Mouse (Mus musculus) monocyte, adult 2 months (primary cell): ENCODE data around the gene B3gat2.

Experiments used
- DNase-seq, 2 experiments: peaks; one replicate each; pipeline ENCODE4 v3.0.0; 2022; ENCODE audit warnings: low spot score in 2 of 2, low read depth in 1 of 2

The B3gat2 gene

DNA sequence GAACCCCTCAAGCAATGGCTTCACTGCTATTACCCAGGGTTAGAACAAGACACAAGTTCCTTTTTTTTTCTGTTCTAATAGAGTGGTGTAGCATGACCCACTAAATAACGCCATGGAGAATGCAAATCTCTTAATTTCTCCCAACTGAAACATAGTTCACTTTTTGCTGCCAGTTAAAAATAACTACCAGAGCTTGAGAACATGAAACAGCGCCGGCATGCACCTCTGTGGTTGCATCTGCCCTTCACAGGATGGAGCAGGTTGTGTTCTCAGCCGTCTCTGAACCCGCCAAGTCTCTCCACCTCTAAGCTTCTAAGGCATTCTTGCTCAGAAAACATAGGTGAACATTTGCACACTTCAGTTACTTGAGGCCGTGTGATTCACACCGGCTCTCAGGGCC, 72.7 kb downstream of the B3gat2 start:
- DNase-seq, result no peak

DNA sequence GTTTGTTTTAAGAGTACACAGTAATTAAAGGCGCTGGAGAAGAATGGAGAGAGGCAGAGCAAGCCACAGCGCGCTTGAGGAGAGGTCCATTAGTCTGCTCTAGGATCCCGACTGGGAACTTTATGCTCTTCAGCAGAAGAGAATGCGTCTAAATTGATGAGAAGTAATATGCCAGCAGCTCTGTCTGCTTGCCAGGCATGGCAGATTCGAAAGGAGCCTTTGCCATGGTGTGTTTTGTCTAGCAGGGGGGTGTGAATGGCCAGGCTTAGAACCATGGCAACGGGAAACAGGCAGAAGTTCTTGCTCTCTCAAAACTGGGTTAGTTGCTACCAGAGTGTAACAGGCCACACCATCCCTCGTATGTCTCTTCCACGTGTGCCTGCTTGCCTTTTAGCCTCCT, 73.3 kb downstream of the B3gat2 start:
- no peak for DNase-seq

DNA sequence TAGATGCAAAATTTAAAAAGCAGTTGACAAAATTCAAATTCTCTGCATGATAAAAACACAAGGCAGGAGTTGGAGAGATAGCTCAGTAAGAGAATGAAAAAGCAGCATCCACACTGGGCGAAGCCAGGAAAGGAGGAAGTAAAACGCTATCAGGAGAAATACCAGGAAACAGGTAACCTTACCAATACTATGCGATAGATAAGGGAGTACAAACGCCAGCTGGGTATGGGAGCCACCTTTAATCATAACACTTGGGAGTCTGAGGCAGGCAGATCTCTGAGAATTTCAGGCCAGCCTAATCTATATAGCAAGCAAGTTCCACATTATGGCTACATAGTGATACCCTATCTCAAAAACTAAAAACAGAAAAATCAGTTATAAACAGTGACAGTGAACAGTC, 75.1 kb downstream of the B3gat2 start:
- DNase-seq, result no peak

DNA sequence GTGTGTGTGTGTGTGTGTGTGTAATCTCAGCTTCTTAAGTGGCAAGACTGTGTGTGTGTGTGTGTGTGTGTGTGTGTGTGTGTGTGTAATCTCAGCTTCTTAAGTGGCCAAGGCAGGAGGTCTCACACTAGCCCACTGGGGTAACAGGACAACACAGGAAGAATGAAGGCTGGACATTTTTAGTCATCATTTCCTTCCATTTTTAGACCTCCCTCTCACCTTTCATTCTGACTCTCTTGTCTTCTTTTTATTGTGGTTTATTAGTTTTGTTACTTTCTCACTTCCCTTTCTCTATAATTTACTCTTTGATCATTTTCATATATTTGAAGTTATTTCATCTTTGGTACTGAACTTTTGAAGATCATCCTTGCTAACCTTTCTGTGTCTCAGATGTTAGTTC, 79.4 kb downstream of the B3gat2 start:
- no peak for DNase-seq

DNA sequence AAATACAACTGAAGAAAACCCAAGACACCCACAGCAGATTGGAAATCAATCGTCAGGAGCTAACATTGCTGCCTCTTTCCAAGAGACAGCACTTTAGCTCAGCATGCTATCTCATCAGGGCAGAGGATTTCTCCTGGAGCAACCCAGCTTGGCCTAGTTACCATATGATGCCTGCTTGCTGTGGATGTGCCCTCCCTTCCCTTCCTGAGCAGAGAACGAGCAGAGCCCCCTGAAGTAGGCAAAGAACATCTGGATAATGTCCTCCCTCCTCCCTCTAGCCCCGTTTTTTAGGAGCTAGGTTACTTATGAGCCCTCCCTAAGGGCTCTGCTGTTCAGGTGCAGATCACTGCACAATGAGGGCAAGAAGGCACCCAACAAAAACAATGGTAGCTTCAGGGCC, 81.1 kb downstream of the B3gat2 start:
- DNase-seq, result no peak

DNA sequence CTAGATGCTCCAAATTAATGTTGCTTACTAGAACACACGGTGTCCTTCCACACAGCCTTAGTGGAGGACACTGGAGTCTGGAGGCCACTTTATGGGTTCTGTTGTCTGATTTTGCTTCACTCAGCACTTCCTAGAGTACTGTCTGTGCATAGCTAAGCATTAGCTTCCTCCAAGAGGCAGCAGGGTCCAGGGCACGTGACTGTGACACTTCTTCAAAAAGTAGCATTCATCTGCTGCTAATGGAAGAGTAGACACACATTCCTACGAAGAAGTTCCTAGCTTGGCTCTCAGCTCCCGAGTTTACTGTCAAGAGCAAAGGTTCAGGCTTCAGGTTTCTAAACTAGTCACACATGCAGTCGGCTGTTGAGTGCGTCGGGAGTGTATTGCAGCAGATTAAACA, 82.2 kb downstream of the B3gat2 start:
- DNase-seq, result no peak

DNA sequence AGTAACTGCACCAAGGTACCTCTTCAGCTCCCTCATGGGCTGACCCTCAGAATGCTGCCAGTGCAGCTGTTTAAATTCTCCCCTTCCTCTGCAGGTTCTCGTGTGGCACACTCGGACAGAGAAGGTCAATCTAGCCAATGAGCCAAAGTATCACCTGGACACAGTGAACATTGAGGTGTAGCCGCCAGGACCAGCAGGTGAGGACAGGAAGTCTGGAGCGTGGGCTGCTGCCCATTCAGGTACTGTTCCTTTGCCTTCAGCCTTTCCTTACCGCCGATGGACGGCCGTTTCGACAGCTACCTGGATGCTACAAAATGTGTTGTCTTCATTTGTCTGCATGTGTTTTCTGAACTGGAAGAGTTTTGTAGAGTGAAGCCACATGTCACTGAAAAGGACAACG, 83.5 kb downstream of the B3gat2 start:
- DNase-seq, result no peak

DNA sequence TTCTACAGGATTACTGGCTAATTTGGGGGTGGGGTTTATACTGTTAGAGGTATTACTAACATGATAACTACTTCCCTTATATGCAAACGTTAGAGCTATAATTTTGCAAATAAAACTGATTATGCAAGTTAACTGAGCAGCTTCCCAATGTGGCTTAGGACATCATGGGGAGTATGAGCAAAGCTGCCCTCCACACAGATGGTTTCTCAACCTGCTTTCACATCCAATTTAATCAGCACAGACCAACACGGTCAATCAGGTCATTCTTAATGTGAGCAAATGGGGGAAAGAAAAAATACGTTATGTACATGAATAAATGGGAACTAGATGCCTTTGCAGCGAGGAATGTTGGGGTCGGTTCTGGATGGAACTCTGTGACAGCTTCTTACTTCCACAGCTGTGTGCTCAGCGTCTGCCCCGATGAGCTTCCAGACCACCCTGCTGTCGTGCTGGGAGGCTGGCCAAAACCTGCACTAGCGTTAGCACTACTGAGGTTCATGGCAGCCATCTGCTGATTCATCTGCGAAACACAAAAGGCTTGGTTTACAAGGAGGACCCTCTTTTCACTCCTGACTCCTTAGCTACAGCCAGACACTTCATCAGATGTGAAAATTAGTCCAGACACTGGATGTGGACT, 84.6 kb downstream of the B3gat2 start:
- DNase-seq, result no peak

DNA sequence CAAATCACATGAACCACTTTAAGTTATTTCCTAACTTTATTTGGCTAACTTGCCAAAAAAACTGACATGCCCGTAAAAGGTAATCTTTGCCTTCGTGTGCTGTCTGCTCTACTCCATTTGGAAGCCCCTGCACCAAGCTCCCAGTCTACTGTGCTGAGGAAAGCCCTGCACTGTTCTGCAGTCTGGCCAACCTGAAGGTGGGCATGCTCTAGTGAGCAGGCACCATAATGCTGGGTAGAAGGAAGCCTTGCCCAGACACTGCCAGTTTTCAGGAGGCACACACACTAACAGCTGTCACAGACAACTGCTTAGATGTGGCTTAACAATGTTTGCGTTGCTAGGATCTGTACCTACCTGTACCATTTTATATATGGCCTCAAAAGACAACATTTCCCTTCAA, 94.1 kb downstream of the B3gat2 start:
- no peak for DNase-seq

DNA sequence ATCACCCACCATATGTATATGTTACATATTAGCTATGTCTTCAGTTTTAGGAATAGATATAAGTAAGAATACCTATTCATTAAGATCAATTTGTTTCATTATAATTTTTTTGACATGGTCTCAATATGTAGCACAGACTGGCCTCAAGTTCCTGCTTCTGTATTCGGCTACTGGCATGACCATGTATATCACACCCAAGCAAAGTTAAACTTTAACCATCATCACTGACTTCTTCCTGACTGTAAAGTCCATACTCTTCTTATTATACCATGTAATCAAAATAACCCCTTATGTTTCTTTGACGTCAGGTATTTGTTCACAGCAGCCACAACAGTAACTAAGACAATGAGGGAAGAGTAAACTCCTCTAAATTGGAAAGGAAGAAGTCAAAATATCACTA, 99.4 kb downstream of the B3gat2 start:
- DNase-seq, result no peak

DNA sequence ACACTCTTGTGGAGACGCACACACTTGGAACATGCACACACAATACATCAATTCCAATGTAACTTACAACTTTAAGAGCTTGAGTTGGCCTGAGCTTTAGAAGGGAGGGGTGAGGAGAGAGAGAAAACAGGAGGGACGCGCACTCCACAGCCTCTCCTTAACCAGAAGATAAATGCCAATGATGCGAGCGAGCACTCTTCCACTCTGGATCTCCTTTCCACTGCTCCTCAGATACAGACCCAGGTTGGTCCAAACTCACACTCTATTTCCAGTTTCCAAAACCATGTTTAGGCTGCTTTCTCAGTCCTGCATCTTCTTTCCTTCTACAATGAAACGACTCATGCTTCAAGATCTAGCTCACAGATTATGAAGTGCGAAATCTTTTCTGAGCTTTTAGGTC, 104.0 kb downstream of the B3gat2 start:
- DNase-seq, result no peak

DNA sequence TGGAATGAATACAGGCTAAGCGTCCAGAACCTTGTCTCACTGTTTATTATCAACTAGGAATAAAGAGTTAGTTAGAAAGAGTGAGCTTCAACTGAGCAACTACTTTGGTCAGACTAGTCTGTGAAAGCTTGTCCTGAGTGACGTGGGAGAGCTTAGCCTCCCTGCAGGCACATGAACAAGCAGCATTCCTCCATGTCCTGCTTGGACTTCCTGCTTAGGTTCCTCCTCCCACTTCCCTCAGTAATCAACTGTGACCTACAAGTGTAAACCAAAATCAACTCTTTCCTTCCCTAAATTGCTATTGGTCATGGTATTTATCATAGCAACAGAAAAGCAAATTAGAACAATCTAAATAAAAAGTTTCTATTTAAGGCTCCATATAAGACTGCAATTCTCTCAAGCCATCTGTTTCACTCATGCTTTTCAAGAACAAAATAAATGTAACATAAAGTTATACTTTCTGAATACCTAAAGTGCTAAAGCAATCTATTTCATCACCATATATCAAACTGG, 105.9 kb downstream of the B3gat2 start:
- no peak for DNase-seq

DNA sequence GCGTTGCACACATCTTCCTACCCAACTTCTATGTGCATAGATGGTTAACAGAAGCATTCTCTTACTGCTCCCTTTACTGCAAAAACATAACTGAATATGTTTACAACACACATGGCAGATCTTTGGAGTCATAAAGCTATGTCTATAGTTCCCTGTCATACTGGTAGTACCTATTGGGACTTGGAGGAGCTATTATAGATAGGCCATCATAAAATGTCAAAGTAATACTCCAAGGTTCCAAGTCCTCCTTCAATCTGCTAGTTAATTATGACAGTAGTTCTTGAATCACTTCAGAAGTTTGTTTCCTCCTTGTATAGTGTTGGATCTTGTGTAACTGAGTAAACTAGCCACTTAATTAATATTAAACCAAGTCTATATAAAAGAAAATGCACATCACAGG, 110.6 kb downstream of the B3gat2 start:
- no peak for DNase-seq

DNA sequence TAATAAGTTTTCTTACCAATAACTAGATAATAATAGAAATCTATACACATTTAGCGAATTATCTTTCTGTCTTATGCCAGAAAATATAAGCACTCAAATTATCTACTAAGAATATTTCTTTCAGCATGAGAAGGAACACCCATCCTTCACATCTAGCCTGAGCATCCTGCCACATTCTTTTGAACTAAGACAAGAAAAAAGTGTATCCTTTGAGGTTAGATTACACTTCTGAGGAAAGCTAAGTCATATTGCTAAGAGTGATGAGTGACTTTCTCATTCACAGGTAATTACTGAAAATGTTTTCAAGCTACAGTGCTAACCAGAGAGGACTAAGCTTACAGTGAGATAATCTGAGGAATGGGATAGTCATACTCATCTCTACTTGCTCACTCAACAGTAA, 121.1 kb downstream of the B3gat2 start:
- DNase-seq, result no peak

DNA sequence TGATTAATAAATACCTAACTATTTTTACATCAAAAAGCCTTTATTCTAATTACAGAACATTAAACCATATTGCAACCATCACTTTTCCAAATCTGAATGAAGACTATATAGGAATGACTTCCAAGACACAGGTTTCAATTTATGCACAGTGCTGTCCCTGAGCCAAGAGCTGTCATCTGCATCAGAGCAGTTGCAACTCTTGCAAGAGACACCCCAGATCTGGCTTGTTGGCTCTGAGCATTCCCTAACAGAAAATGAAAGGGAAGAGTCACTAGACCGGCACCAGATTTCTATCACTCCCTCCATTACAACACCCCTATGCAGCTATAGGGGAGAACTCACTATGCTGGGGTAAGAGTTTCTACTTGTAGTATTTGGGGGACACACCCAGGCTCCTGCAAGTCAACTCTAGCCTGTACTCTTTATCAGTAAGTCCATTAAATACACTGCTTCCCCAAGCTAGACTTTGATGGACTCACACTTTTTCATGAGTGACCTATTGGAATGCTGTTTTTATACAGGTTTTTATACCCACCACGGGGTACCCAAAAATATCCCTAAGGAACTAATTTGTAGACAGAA, 122.6 kb downstream of the B3gat2 start:
- DNase-seq, result no peak

DNA sequence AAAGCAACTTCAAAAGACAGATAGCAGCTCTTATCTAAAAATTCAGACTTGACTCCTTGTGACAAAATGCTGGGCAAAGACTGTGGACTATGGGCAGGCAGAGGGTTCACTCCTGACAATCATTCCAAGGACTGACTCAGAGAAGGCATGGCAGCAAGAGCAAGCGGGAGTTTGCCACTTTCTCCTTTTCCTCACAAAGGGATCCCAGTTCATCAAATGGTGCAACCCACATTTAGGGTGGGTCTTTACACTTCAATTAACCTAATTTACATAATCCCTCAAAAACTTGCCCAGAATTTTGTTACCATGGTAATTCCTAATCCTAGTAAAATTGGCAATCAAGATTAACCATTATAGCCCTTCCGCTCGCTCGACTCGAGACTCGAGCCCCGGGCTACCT, 123.4 kb downstream of the B3gat2 start:
- no peak for DNase-seq

DNA sequence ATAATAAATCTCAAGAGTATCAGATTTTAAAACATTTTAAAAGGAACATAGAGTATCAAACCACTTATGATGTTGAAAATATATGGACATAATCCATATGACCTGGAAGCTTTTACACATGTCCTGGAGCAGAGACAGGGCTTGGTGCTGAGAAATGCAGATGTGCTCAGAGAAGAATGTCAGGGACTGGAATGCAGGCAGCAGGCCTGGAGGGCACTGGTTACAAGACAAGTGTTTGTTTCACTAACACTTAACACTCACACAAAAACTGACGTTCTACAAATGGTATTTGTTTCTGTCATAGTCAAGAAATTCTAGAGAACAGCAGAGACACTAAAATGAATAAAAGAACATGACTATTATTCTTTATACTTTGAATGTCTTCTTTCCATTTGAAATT, 130.5 kb downstream of the B3gat2 start:
- no peak for DNase-seq
